Mouse (Mus musculus) G1E (cell line): ENCODE data around the gene Med23.

Source experiments
- CTCF ChIP-seq: IDR thresholded peaks from 2 replicates; pipeline ENCODE4 v1.5.1; 2012; ENCODE audit warnings: low read depth, low read length, inconsistent platforms, mixed read lengths
- GATA1 ChIP-seq: IDR thresholded peaks from 2 replicates; pipeline ENCODE4 v1.6.1; 2012; ENCODE audit warnings: borderline replicate concordance, low read length, inconsistent platforms, mixed read lengths
- GATA2 ChIP-seq: IDR thresholded peaks from 2 replicates; pipeline ENCODE4 v1.6.1; 2012; ENCODE audit warnings: low read depth, low read length, inconsistent platforms, borderline replicate concordance

DNA sequence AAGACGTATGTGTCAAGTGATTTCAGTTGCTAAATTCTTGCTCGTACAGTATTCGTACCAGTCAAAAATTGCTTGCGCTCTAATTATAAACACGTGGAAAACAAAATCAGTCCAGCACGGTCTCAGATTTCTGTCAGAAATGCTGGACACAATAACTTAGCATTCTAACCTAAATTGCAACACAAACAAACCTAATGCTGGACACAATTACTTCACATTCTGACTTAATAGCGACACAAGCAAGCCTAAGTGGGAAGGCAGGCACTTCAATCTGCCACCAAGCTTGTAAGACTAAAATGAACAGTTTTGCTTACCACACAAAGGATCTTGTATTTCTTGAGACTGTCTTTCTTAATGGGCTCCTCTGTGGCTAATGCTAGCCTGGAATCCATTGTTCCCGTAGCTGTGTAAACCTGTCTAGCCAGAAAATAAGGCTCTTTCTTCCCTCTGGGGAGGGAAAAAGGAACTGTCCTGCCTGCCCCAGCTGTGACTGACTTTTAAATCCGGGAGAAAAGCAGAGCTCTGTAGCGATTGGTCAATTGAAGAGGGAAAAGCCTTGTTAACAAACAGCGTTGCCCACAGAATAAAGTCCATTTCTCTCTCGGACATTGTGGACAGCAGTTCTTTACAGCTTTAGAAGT, 34.0 kb upstream of the Med23 start:
- TF ChIP-seq GATA2, result no peak
- TF ChIP-seq CTCF, result no peak
- no peak for TF ChIP-seq GATA1
